Comparison of ENCODE assay signal across 8 mouse cellular contexts in the genomic region with DNA sequence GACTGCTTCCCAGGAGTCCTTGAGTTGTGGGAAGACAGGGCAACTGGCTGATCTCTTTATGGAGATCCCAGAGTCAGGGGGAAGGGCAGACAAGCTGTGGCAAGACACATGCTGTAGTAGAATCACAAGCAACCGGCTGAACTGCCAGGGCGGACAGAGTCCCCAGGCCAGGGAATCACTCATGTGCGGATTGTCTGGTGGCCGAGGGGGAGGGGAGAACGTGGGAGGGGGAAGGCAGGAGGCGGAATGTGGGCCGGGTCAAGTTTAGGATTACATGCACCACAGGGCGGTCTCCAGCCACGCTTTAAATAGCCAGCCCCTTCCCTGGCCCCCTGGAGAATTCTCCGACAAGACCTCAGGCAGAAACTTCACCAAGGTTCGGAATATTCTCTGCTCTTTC. TPM values are rescaled to one million over a fixed set of nuclear protein-coding genes. Genes with fewer than 3 reads are reported as not detected.
DNase-seq lines count a peak whose midpoint lies in the region.

Gene Slc6a13, plus strand, starts transcription at position 274 of the 400 bp plus-strand sequence.

- DNase-seq in cerebellum, postnatal 10 days: peak; percentile 20 to 33
- DNase-seq in cerebellum, postnatal 4 days (ENCODE audit: low spot score in 2 of 2): no peak
- DNase-seq in adrenal gland, postnatal 36 days: peak; percentile 30 to 44
- peak; percentile 18 for DNase-seq in gastrocnemius, postnatal 25 days
- DNase-seq in kidney, postnatal 10 days: peak; percentile 80
- peak; percentile 78 for DNase-seq in midbrain, embryonic 10.5 days (ENCODE audit: low spot score)
- no peak for DNase-seq in spleen, postnatal 10 days (ENCODE audit: low spot score in 2 of 2)
- DNase-seq in right cerebral cortex, adult 18-20 months: no peak

- peak within 1 kb of the TSS; percentile 27; the same call in 1 of the 2 replicates for H3K4me3 ChIP-seq in midbrain, embryonic 10.5 days

- H3K27me3 ChIP-seq in midbrain, embryonic 10.5 days (ENCODE audit: low read depth, poor library complexity, severe bottlenecking): peaks cover 19% of the 10 kb centered on the region

- no peaks in the 10 kb centered on the region for H3K36me3 ChIP-seq in midbrain, embryonic 10.5 days

- H3K27ac ChIP-seq in midbrain, embryonic 10.5 days (replicated peaks): peak within 1 kb of the TSS; percentile 57

- WGBS in midbrain, embryonic 10.5 days: 3% methylated on average over 11 of the region's 11 CpGs

- H3K4me1 ChIP-seq in midbrain, embryonic 10.5 days: peaks cover 26% of the 10 kb centered on the region

- H3K9me3 ChIP-seq in midbrain, embryonic 10.5 days (replicated peaks): no peaks in the 10 kb centered on the region

RNA-seq across cellular contexts. Expression of gene Slc6a13, which starts in this region (rescaled TPM):
- total RNA-seq in adrenal gland, postnatal 36 days (2021): 1 to 10 TPM in 1 of 2 experiments, under 1 TPM in 1; 0.59 to 1.8 TPM
- total RNA-seq in gastrocnemius, postnatal 25 days (2021): under 1 TPM; 0.79 to 0.86 TPM
- polyA plus RNA-seq in midbrain, embryonic 10.5 days (2016; fragmentation: Nextera tagmentation; extraction: Ambion mirVana): 1.4 and 2.4 TPM in 2 replicates

Comparison
In these comparisons a context has a peak if more than half of its experiments do, and no peak if none do; other contexts are left out.
1. DNase-seq: peak in cerebellum, postnatal 10 days (2 of 2), adrenal gland, postnatal 36 days (2 of 2), kidney, postnatal 10 days (single experiment) and midbrain, embryonic 10.5 days (single experiment); none in cerebellum, postnatal 4 days (0 of 2), spleen, postnatal 10 days (0 of 2) and right cerebral cortex, adult 18-20 months (single experiment).
2. Peak in DNase-seq in gastrocnemius, postnatal 25 days; RNA of the gene not detected or under 1 TPM.